Mouse (Mus musculus) small intestine, adult 2 months (tissue): Measurements from ENCODE around the gene Rita1.

ENCODE experiments used
- CTCF ChIP-seq: fragments of 200-500 bp; IDR thresholded peaks from 2 replicates; pipeline ENCODE4 v1.5.1; 2012; ENCODE audit warnings: low read depth, mild to moderate bottlenecking, control low read depth, inconsistent platforms, low read length, moderate library complexity, mixed read lengths; ENCODE audit not compliant: insufficient replicate concordance, insufficient read length; ENCODE audit errors: extremely low read depth
- POLR2A ChIP-seq: fragments of 200-500 bp; IDR thresholded peaks from 2 replicates; pipeline ENCODE4 v1.6.1; 2012; ENCODE audit warnings: low read depth, mild to moderate bottlenecking, control low read depth, inconsistent platforms, low read length, moderate library complexity

- TF ChIP-seq CTCF (no peak), POLR2A (no peak)
These were observed 20.2 kb downstream of the Rita1 start for GRCm38 (mm10) chr5:120592141-120592540.
